Mouse (Mus musculus): ENCODE measurements at regions not wholly inside any gene's neighbourhood (a gene's known extent, or its start where the extent isn't known, plus 50 kb on each side); places are given as distances from the start of the nearest gene placed in this dataset.

GRCm38 (mm10) chr3:50905274-50905992 lies 318.8 kb upstream of the Noct start:
- no peak for TF ChIP-seq CTCF (IDR thresholded peaks at IDR 0.05; ENCODE audit: low read depth)
- no peak overlapping the region for H3K27ac ChIP-seq (ENCODE audit: low read depth, low read length)
- H3K4me3 ChIP-seq (ENCODE audit: low read depth, low read length), result peak overlapping the region; percentile 42
- no peaks in the 10 kb centered on the region; the same call in 1 of the 2 replicates for H3K4me1 ChIP-seq (replicated peaks; ENCODE audit: control insufficient read depth, insufficient read depth, low read length)
- no peak overlapping the region for H3K9ac ChIP-seq (ENCODE audit: low read depth, low read length)
- no peaks in the 10 kb centered on the region for H3K27me3 ChIP-seq (replicated peaks; ENCODE audit: control insufficient read depth, insufficient read depth, low read length)
- peak overlapping the region; percentile 76 for H3K4me2 ChIP-seq (replicated peaks; ENCODE audit: low read depth)
- H3K9me3 ChIP-seq (ENCODE audit: control insufficient read depth), result no peaks in the 10 kb centered on the region
- ATAC-seq, result peak; percentile 29
- WGBS, result 22% methylated on average over 16 of the region's 16 CpGs
- no peaks in the 10 kb centered on the region for H3K36me3 ChIP-seq (ENCODE audit: control insufficient read depth, insufficient read depth)

DNA sequence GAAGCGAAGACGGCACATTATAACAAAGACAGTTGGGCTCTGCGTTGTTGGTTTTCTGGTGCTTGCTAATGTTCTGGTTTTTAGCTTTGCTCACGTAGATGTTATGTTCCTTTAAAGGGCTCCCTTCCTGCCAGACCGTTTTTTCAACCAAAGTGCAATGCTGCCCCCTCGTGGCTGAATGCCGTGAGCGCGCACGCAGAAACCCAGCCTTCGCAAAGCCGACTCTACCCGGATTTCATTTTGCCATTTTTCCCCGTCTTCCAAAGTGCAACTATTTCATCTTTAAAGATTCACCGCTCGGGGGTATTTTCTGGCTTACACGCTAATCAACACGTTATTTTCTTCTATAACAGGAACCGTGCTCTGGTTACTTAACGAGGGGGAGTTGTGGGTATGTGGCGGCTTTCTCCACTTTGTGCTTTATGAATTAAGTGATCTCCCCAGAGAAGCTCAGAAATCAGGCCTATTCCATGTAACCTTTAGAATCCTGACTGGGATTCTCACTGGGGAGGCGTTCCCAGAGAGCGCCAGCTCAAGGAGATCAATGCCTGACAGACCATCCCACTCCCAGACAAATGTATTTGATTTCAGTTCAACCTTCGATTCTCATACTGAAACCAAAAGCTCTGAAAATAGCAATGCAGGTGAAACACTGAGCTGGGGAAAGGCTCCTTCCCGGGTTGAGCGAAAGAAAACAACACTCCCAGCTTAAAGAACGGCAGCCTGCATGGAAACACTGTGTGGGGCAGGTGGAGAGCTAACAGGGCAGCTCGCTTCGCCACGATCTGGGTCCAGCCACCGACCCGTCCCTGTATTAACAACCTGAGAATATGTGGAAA lies 318.0 kb upstream of the Noct start:
- ATAC-seq, result peak; percentile 80
- no peaks in the 10 kb centered on the region; the same call in 1 of the 2 replicates for H3K4me1 ChIP-seq (replicated peaks; ENCODE audit: control insufficient read depth, insufficient read depth, low read length)
- no peaks in the 10 kb centered on the region for H3K36me3 ChIP-seq (ENCODE audit: control insufficient read depth, insufficient read depth)
- TF ChIP-seq CTCF (IDR thresholded peaks at IDR 0.05; ENCODE audit: low read depth), result peak; percentile 93
- no peak overlapping the region for H3K27ac ChIP-seq (ENCODE audit: low read depth, low read length)
- H3K27me3 ChIP-seq (replicated peaks; ENCODE audit: control insufficient read depth, insufficient read depth, low read length), result no peaks in the 10 kb centered on the region
- H3K4me2 ChIP-seq (replicated peaks; ENCODE audit: low read depth), result peak overlapping the region; percentile 76
- 0 out of 2 replicates have a peak overlapping the region, but pooled peaks have one; percentile 32 for H3K9ac ChIP-seq (ENCODE audit: low read depth, low read length)
- H3K4me3 ChIP-seq (ENCODE audit: low read depth, low read length), result peak overlapping the region; percentile 42
- WGBS, result 13% methylated on average over 32 of the region's 32 CpGs
- no peaks in the 10 kb centered on the region for H3K9me3 ChIP-seq (ENCODE audit: control insufficient read depth)

- Histone ChIP-seq H3K9me3 (ENCODE audit: control insufficient read depth) (no peaks in the 10 kb centered on the region), H3K4me3 (ENCODE audit: low read depth, low read length) (no peak overlapping the region), H3K4me1 (replicated peaks; ENCODE audit: control insufficient read depth, insufficient read depth, low read length) (no peaks in the 10 kb centered on the region), H3K4me2 (replicated peaks; ENCODE audit: low read depth) (no peak overlapping the region), H3K9ac (ENCODE audit: low read depth, low read length) (no peak overlapping the region), H3K27ac (ENCODE audit: low read depth, low read length) (no peak overlapping the region), H3K36me3 (ENCODE audit: control insufficient read depth, insufficient read depth) (no peaks in the 10 kb centered on the region), H3K27me3 (replicated peaks; ENCODE audit: control insufficient read depth, insufficient read depth, low read length) (no peaks in the 10 kb centered on the region)
- TF ChIP-seq CTCF (IDR thresholded peaks at IDR 0.05; ENCODE audit: low read depth), result no peak
- ATAC-seq, result no peak
- 77% methylated on average over 5 of the region's 5 CpGs for WGBS
Measured at GRCm38 (mm10) chr3:50912980-50913518, 311.2 kb upstream of the Noct start.

- WGBS, result 81% methylated on average over 14 of the region's 14 CpGs
- ATAC-seq, result no peak
- Histone ChIP-seq H3K4me2 (replicated peaks; ENCODE audit: low read depth) (no peak overlapping the region), H3K4me3 (ENCODE audit: low read depth, low read length) (no peak overlapping the region), H3K4me1 (replicated peaks; ENCODE audit: control insufficient read depth, insufficient read depth, low read length) (no peaks in the 10 kb centered on the region), H3K9ac (ENCODE audit: low read depth, low read length) (no peak overlapping the region), H3K27me3 (replicated peaks; ENCODE audit: control insufficient read depth, insufficient read depth, low read length) (no peaks in the 10 kb centered on the region), H3K9me3 (ENCODE audit: control insufficient read depth) (no peaks in the 10 kb centered on the region), H3K27ac (ENCODE audit: low read depth, low read length) (no peak overlapping the region), H3K36me3 (ENCODE audit: control insufficient read depth, insufficient read depth) (no peaks in the 10 kb centered on the region)
- no peak for TF ChIP-seq CTCF (IDR thresholded peaks at IDR 0.05; ENCODE audit: low read depth)
Measured at GRCm38 (mm10) chr3:50914866-50915365, 309.3 kb upstream of the Noct start.

DNA sequence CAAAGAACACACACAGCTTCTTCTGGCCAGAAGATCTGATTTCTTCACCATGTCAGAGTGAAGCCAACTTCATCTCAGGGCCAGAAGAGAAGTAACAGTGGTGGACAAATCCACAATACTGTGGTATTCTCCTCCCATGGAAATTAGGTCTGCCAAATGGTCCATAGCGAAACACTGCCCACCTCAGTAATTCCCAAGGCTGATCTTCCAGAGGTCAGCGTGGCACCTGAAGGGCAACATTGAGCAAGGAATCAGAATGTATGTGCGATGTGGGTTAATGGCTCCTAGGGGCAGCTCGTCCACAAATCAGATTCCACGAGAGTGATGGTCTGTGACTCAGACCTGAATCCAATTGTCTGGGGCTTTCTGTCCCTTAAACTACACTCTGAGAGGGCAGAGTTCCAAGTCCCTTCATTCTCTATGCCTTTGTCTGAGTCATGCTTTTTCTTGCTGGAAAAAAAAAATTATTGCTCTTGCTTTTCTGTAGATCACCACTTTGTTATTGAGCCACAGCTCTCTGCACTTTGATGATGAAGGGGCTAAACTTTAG lies 307.9 kb upstream of the Noct start:
- Histone ChIP-seq H3K36me3 (ENCODE audit: control insufficient read depth, insufficient read depth) (no peaks in the 10 kb centered on the region), H3K27me3 (replicated peaks; ENCODE audit: control insufficient read depth, insufficient read depth, low read length) (no peaks in the 10 kb centered on the region), H3K9me3 (ENCODE audit: control insufficient read depth) (no peaks in the 10 kb centered on the region), H3K9ac (ENCODE audit: low read depth, low read length) (no peak overlapping the region), H3K27ac (ENCODE audit: low read depth, low read length) (no peak overlapping the region), H3K4me2 (replicated peaks; ENCODE audit: low read depth) (no peak overlapping the region), H3K4me1 (replicated peaks; ENCODE audit: control insufficient read depth, insufficient read depth, low read length) (no peaks in the 10 kb centered on the region), H3K4me3 (ENCODE audit: low read depth, low read length) (no peak overlapping the region)
- no peak for TF ChIP-seq CTCF (IDR thresholded peaks at IDR 0.05; ENCODE audit: low read depth)
- ATAC-seq, result no peak
- 80% methylated on average over 5 of the region's 5 CpGs for WGBS

DNA sequence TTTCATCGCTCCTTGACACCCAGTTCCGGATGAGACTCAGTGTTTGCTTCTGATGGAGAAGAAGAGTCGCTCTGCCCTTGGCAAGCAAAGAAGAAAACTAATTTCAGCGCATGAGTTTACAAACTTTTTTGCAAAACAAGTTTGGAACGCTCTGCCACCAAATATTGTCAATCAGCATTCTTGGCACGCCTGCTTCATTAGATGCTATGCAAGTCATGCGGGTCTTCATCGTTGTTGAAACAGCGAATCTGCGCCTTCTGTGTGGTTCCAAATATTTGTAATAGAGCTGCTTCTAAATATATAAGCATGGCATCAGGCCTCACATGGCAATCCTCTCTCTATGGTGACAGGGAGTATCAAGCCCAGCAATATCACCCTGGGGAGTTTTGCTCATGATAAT lies 301.9 kb upstream of the Noct start:
- H3K9me3 ChIP-seq (ENCODE audit: control insufficient read depth), result no peaks in the 10 kb centered on the region
- H3K36me3 ChIP-seq (ENCODE audit: control insufficient read depth, insufficient read depth), result no peaks in the 10 kb centered on the region
- H3K27me3 ChIP-seq (replicated peaks; ENCODE audit: control insufficient read depth, insufficient read depth, low read length), result no peaks in the 10 kb centered on the region
- no peak overlapping the region for H3K9ac ChIP-seq (ENCODE audit: low read depth, low read length)
- no peak overlapping the region for H3K27ac ChIP-seq (ENCODE audit: low read depth, low read length)
- no peak overlapping the region for H3K4me3 ChIP-seq (ENCODE audit: low read depth, low read length)
- H3K4me1 ChIP-seq (replicated peaks; ENCODE audit: control insufficient read depth, insufficient read depth, low read length), result no peaks in the 10 kb centered on the region
- 90% methylated on average over 10 of the region's 10 CpGs for WGBS
- no peak overlapping the region for H3K4me2 ChIP-seq (replicated peaks; ENCODE audit: low read depth)
- no peak for TF ChIP-seq CTCF (IDR thresholded peaks at IDR 0.05; ENCODE audit: low read depth)
- ATAC-seq, result no peak
